Mouse (Mus musculus): ENCODE data around the gene Ptprg. TPM values are rescaled to one million over a fixed set of nuclear protein-coding genes. Genes with fewer than 3 reads are reported as not detected.

Gene Ptprg
- polyA plus RNA-seq, 2 experiments: 0.69 to 1.4 TPM

DNA sequence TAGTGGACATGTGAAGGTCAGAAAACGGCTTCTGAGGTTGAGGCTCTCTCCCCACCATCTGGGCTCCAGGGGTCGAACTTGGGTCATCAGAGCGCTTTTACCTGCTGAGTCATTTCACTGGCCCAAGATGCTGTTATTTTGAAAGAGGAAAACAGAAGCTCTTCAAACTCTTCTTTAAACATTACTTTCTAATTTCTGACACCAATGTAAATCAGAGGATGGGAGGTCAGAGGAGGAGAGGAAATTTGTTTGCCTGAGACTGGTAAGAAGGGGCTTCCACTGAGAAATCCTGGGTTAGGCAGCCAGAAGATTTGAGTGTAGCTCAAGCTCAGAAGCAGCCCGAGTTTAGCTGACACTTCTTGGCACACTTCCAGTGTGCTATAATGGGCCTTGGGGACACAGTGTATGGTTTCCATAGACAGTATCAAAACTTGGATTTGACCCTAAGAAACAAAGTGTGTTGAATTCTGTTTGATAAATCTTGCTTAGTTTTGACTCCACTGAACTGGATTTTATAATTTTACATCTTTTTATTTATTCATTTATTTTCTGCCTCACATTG lies 221.2 kb downstream of the Ptprg start:
- H3K4me2 ChIP-seq (ENCODE audit: low read depth): no peak overlapping the region
- H3K27me3 ChIP-seq (ENCODE audit: control insufficient read depth, insufficient read depth, low read length): no peaks in the 10 kb centered on the region
- H3K27ac ChIP-seq: no peak overlapping the region
- ATAC-seq (ENCODE audit: insufficient read depth) (no peak), DNase-seq (ENCODE audit: low read depth in 3 of 3, low spot score in 3 of 3) (no peak)
- WGBS (ENCODE audit: insufficient replicate concordance): 37% methylated on average over 4 of the region's 4 CpGs
- TF ChIP-seq CTCF (IDR thresholded peaks at IDR 0.05; ENCODE audit: low read depth) (no peak), EP300 (IDR thresholded peaks at IDR 0.05; ENCODE audit: low read depth) (no peak)
- no peak overlapping the region for H3K9ac ChIP-seq (replicated peaks)
- no peak overlapping the region for H3K4me3 ChIP-seq (ENCODE audit: insufficient read depth in 1 of 2, low read depth in 2 of 2, low read length in 2 of 2)
- no peaks in the 10 kb centered on the region for H3K36me3 ChIP-seq (replicated peaks; ENCODE audit: control insufficient read depth, insufficient read depth, low read depth)
- H3K4me1 ChIP-seq (replicated peaks; ENCODE audit: control insufficient read depth in 2 of 2, insufficient read depth in 2 of 2, low read length in 1 of 2): peaks cover 0 to 3% of the 10 kb centered on the region in 2 experiments; a peak in 2 of 4 replicates
- no peaks in the 10 kb centered on the region for H3K9me3 ChIP-seq (ENCODE audit: control insufficient read depth, low read length)

DNA sequence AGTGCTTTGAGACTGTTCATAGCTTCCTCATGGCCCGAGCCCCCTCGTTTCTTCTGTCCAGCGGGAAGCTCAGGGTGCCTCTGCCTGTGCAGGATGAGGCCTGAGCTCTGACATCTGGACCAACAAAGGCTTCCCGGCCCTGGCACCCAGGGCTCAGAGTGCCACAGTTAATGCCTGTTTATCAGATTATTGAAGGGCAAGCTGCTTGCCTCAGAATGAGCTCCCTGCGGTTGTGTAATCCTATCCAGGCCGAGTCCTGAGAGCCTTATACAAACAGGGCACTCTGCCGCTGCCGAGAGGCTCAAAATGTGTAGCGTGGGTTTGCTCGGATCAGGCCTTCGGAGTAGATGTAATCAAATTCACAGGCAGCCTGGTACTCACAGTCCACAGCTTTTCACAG lies 221.9 kb downstream of the Ptprg start:
- H3K4me1 ChIP-seq (replicated peaks; ENCODE audit: control insufficient read depth in 2 of 2, insufficient read depth in 2 of 2, low read length in 1 of 2): peaks cover 0 to 3% of the 10 kb centered on the region in 2 experiments; a peak in 2 of 4 replicates
- no peaks in the 10 kb centered on the region for H3K36me3 ChIP-seq (replicated peaks; ENCODE audit: control insufficient read depth, insufficient read depth, low read depth)
- H3K4me2 ChIP-seq (ENCODE audit: low read depth): no peak overlapping the region
- no peaks in the 10 kb centered on the region for H3K27me3 ChIP-seq (ENCODE audit: control insufficient read depth, insufficient read depth, low read length)
- no peak overlapping the region for H3K4me3 ChIP-seq (ENCODE audit: insufficient read depth in 1 of 2, low read depth in 2 of 2, low read length in 2 of 2)
- DNase-seq (ENCODE audit: low read depth in 3 of 3, low spot score in 3 of 3): peak; percentile 1
- no peaks in the 10 kb centered on the region for H3K9me3 ChIP-seq (ENCODE audit: control insufficient read depth, low read length)
- TF ChIP-seq EP300 (IDR thresholded peaks at IDR 0.05; ENCODE audit: low read depth) (no peak), CTCF (IDR thresholded peaks at IDR 0.05; ENCODE audit: low read depth) (no peak)
- H3K9ac ChIP-seq (replicated peaks): no peak overlapping the region
- no peak overlapping the region for H3K27ac ChIP-seq
- WGBS (ENCODE audit: insufficient replicate concordance): 48% methylated on average over 11 of the region's 11 CpGs
- 0 out of 2 replicates have a peak, but pooled peaks have one; percentile 13 for ATAC-seq (ENCODE audit: insufficient read depth)

DNA sequence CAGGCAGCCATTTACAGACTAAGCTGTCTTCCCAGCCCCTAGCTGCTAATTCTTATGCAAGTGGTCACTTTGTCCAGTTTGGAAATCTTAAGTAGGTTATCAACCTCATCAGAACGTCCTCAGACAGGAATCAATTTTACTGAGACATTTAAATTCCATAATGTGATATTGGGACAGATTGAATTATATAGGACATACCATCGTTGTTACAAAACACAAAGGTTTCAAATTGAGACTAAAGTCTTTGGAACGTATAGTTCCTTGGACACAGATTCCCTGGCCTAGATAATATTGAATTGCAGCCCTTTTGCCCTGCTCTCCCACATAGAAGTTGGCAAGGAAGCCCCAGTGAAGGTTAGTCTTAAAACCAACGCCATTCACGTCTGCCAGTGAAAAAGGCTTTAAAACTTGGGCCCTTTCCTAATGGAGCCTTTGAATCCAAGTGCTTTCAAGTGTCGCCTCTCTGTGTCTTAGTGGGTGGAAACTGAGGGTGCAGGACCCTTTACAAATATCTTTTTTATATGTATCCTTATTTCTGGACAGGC lies 222.7 kb downstream of the Ptprg start:
- Histone ChIP-seq H3K9ac (replicated peaks) (no peak overlapping the region), H3K4me1 (replicated peaks; ENCODE audit: control insufficient read depth in 2 of 2, insufficient read depth in 2 of 2, low read length in 1 of 2) (peaks cover 0 to 3% of the 10 kb centered on the region in 2 experiments; a peak in 2 of 4 replicates), H3K36me3 (replicated peaks; ENCODE audit: control insufficient read depth, insufficient read depth, low read depth) (no peaks in the 10 kb centered on the region), H3K27me3 (ENCODE audit: control insufficient read depth, insufficient read depth, low read length) (no peaks in the 10 kb centered on the region), H3K4me2 (ENCODE audit: low read depth) (no peak overlapping the region), H3K4me3 (ENCODE audit: insufficient read depth in 1 of 2, low read depth in 2 of 2, low read length in 2 of 2) (no peak overlapping the region), H3K9me3 (ENCODE audit: control insufficient read depth, low read length) (no peaks in the 10 kb centered on the region), H3K27ac (no peak overlapping the region)
- ATAC-seq (ENCODE audit: insufficient read depth) (no peak), DNase-seq (ENCODE audit: low read depth in 3 of 3, low spot score in 3 of 3) (no peak)
- TF ChIP-seq EP300 (IDR thresholded peaks at IDR 0.05; ENCODE audit: low read depth) (no peak), CTCF (IDR thresholded peaks at IDR 0.05; ENCODE audit: low read depth) (no peak)
- 57% methylated on average over 6 of the region's 6 CpGs for WGBS (ENCODE audit: insufficient replicate concordance)

GRCm38 (mm10) chr14:11776566-11776965 lies 223.2 kb downstream of the Ptprg start:
- H3K4me3 ChIP-seq (ENCODE audit: insufficient read depth in 1 of 2, low read depth in 2 of 2, low read length in 2 of 2): no peak overlapping the region
- DNase-seq (ENCODE audit: low read depth in 3 of 3, low spot score in 3 of 3) (no peak), ATAC-seq (ENCODE audit: insufficient read depth) (no peak)
- TF ChIP-seq EP300 (IDR thresholded peaks at IDR 0.05; ENCODE audit: low read depth) (no peak), CTCF (IDR thresholded peaks at IDR 0.05; ENCODE audit: low read depth) (no peak)
- H3K27ac ChIP-seq: no peak overlapping the region
- H3K9me3 ChIP-seq (ENCODE audit: control insufficient read depth, low read length): no peaks in the 10 kb centered on the region
- no peak overlapping the region for H3K4me2 ChIP-seq (ENCODE audit: low read depth)
- peaks cover 0 to 3% of the 10 kb centered on the region in 2 experiments; a peak in 2 of 4 replicates for H3K4me1 ChIP-seq (replicated peaks; ENCODE audit: control insufficient read depth in 2 of 2, insufficient read depth in 2 of 2, low read length in 1 of 2)
- H3K36me3 ChIP-seq (replicated peaks; ENCODE audit: control insufficient read depth, insufficient read depth, low read depth): no peaks in the 10 kb centered on the region
- H3K9ac ChIP-seq (replicated peaks): no peak overlapping the region
- H3K27me3 ChIP-seq (ENCODE audit: control insufficient read depth, insufficient read depth, low read length): no peaks in the 10 kb centered on the region
- WGBS (ENCODE audit: insufficient replicate concordance): 80% methylated on average over 6 of the region's 6 CpGs

DNA sequence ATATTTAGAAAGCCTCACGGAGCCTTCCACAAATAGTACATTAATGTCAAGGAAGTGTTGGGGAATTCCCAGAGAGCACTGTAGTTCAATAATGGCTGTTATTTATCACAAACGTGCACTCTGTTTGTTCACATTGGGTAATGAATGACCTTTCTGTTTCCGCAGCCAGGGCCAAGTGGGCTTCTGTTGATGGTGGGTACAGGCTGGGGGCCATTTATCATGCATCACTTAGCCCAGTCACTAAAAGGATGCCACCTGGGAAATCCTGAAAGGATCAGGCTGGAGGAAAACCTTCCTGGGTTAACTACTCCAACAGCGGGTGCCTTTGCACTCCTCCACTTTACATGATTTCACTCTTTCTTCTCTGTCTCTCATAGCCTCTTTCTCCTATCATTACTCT lies 237.9 kb downstream of the Ptprg start:
- DNase-seq (ENCODE audit: low read depth in 3 of 3, low spot score in 3 of 3) (no peak), ATAC-seq (ENCODE audit: insufficient read depth) (no peak)
- Histone ChIP-seq H3K4me2 (ENCODE audit: low read depth) (no peak overlapping the region), H3K9ac (replicated peaks) (no peak overlapping the region), H3K9me3 (ENCODE audit: control insufficient read depth, low read length) (no peaks in the 10 kb centered on the region), H3K27ac (no peak overlapping the region), H3K27me3 (ENCODE audit: control insufficient read depth, insufficient read depth, low read length) (no peaks in the 10 kb centered on the region), H3K36me3 (replicated peaks; ENCODE audit: control insufficient read depth, insufficient read depth, low read depth) (no peaks in the 10 kb centered on the region), H3K4me3 (ENCODE audit: insufficient read depth in 1 of 2, low read depth in 2 of 2, low read length in 2 of 2) (no peak overlapping the region), H3K4me1 (replicated peaks; ENCODE audit: control insufficient read depth in 2 of 2, insufficient read depth in 2 of 2, low read length in 1 of 2) (no peaks in the 10 kb centered on the region)
- 61% methylated on average over 4 of the region's 4 CpGs for WGBS (ENCODE audit: insufficient replicate concordance)
- TF ChIP-seq EP300 (IDR thresholded peaks at IDR 0.05; ENCODE audit: low read depth) (no peak), CTCF (IDR thresholded peaks at IDR 0.05; ENCODE audit: low read depth) (no peak)
